Mouse (Mus musculus): Measurements from ENCODE around the gene BC049715. TPM values are rescaled to one million over a fixed set of nuclear protein-coding genes. Genes with fewer than 3 reads are reported as not detected.
"Not testable (repeated sequence)": the region's sequence is repeated elsewhere in the genome, so short reads cannot be mapped to it uniquely, and the experiment has no call there.

BC049715 gene
- 10 to 100 TPM in 24 of 26 experiments, 1 to 10 TPM in 2; 2.9 to 40.6 (median 27.1) TPM for total RNA-seq (2018; cell fraction: chromatin; rRNA removed)
- total RNA-seq (2018; cell fraction: cytosol; rRNA removed), result 1 to 10 TPM in 23 of 26 experiments, under 1 TPM in 3; 0.61 to 4.5 (median 2.6) TPM
- total RNA-seq (2018; cell fraction: nucleus; rRNA removed), result 10 to 100 TPM in 19 of 26 experiments, 1 to 10 TPM in 7; 2.6 to 35.4 (median 17.9) TPM
- 1.6 to 2.4 TPM (median 1.8 TPM) in 3 replicates for polyA plus RNA-seq (2018)

DNA sequence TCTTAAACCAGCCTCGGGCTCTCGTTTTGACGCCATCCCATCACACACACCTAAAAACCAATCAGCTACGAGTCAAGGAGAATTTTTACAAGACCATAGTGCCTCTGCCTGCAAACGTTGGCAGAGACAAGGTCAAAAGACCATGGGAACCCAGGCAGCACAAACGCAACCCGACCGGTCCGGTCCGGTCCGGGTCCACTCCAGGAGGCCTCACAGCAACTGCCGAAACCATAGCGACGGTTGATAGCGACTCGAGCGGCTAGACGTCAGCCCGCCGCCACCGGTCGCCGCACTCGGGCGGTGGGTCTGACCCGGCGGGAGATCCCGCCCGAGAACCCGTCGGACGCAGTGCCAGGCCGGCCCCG lies at the start of gene BC049715:
Gene BC049715, plus strand, starts transcription at position 111 of the 365 bp plus-strand sequence.
- WGBS (ENCODE audit: missing documents), result under 1% methylated on average over 34 of the region's 34 CpGs
- Histone ChIP-seq H3K27ac (peak within 1 kb of the TSS; percentile 73), H3K36me3 (ENCODE audit: inconsistent target) (peaks cover 19% of the 10 kb centered on the region; the same call in 1 of the 2 replicates), H3K79me2 (ENCODE audit: inconsistent target) (peaks cover 47% of the 10 kb centered on the region), H3K4me3 (ENCODE audit: inconsistent target) (peak within 1 kb of the TSS; percentile 80)

DNA sequence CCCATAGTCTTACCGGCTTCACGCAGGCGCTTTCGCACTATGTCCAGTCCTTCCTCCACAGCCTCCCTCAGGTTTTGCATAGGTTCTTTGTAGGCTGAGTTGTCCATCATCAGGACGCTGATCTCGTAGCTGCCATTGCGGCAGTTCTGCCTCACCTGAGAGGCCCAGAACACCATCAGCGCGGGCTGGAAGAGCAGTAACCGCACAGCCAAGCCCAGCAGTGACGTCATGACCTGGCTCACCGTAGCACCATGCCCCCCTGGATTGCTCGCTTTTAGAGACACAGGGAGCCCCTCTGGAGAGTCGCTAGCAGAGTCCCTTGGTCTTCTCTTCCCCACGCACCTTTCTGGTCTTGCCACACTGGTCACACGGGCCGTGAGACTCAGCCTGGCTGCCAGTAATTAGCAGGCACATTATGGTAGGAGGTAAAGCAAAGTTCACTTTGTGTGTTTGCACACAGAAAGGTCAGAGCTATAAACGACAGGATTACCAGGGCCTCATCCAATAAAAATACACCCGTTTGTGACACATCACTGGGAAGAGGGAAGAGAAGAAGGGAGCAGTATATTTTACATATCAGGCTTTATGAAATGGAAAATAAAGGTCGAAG lies 45.9 kb upstream of the BC049715 start, which contains the start of gene Gucy2c:
Gene Gucy2c, minus strand, starts transcription at position 389 of the 610 bp plus-strand sequence.
- WGBS (ENCODE audit: missing documents), result 86% methylated on average over 19 of the region's 20 CpGs
- Histone ChIP-seq H3K4me3 (ENCODE audit: inconsistent target) (no peak within 1 kb of the TSS), H3K36me3 (ENCODE audit: inconsistent target) (no peaks in the 10 kb centered on the region), H3K27ac (no peak within 1 kb of the TSS), H3K79me2 (ENCODE audit: inconsistent target) (no peaks in the 10 kb centered on the region)

DNA sequence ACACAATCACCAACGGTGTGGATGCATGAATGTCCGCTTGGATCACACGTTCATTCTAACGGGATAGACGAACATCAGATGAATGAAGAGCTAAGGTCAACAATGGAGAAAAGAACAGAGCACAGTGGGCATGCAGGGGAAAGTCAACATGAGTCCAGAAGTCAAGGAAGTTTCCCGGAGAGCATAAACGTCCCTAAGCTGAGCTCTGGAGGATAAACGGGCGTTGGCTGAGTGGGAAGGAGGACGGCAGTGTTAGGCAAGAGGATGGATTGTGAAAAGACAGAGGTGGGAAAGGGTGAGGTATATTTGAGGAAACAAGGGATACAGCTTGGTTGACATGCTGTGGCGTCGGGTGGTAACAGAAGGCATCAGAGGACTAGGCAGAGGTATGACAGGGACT lies 45.3 kb upstream of the BC049715 start:
- no peaks in the 10 kb centered on the region for H3K36me3 ChIP-seq (ENCODE audit: inconsistent target)
- no peak overlapping the region for H3K27ac ChIP-seq
- WGBS (ENCODE audit: missing documents), result 91% methylated on average over 12 of the region's 12 CpGs
- H3K79me2 ChIP-seq (ENCODE audit: inconsistent target), result no peaks in the 10 kb centered on the region
- H3K4me3 ChIP-seq (ENCODE audit: inconsistent target), result no peak overlapping the region

DNA sequence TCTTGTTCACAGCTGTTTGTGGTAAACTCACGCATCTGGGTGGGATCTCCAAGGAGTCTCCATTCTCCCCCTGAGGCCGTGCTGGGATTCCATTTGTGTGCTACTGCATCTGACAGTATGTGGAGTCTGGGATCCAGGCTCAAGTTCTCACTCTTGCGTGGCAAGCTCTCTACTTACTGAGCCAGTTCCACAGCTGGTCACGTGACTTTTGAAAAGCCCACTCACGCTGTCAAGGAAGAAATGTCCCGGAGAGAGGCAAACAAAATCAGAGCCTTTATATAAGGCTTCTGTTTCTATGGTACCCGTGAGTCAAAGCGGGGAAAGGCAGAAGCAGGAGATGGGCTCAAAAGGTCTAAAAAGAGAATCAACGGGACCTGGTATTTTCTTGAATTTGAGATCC lies 44.7 kb upstream of the BC049715 start:
- H3K27ac ChIP-seq, result no peak overlapping the region
- no peak overlapping the region for H3K4me3 ChIP-seq (ENCODE audit: inconsistent target)
- no peaks in the 10 kb centered on the region for H3K36me3 ChIP-seq (ENCODE audit: inconsistent target)
- 92% methylated on average over 9 of the region's 9 CpGs for WGBS (ENCODE audit: missing documents)
- no peaks in the 10 kb centered on the region for H3K79me2 ChIP-seq (ENCODE audit: inconsistent target)

DNA sequence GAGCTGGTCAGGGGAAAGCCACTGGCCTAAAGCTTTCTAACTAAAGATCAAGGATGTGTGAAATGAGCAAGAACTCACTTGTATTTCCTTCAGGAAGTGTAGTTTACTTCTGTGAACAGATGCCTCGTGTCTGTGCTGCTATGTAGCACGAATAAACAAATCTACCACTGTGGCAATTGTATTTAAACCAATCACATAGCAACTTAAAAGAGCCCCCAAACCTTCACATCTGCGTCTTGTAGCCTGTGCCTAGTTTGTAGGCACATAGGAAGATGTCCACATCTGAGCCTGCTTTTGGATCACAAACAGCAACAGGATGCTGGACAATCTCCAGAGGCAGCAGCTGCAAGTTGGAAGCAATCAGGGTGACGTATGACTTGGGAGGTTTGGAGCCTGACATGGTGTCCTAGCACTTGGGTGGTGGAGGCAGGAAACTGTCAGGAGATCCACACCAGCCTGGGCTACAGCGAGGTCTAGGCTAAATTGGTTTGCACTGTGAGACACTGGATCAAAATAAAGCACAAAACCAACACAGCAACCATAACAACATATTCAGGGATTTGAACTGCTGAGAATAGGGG lies 37.9 kb upstream of the BC049715 start:
- Histone ChIP-seq H3K4me3 (ENCODE audit: inconsistent target) (no peak overlapping the region), H3K27ac (no peak overlapping the region), H3K36me3 (ENCODE audit: inconsistent target) (no peaks in the 10 kb centered on the region), H3K79me2 (ENCODE audit: inconsistent target) (no peaks in the 10 kb centered on the region)
- WGBS (ENCODE audit: missing documents), result 71% methylated on average over 5 of the region's 5 CpGs

DNA sequence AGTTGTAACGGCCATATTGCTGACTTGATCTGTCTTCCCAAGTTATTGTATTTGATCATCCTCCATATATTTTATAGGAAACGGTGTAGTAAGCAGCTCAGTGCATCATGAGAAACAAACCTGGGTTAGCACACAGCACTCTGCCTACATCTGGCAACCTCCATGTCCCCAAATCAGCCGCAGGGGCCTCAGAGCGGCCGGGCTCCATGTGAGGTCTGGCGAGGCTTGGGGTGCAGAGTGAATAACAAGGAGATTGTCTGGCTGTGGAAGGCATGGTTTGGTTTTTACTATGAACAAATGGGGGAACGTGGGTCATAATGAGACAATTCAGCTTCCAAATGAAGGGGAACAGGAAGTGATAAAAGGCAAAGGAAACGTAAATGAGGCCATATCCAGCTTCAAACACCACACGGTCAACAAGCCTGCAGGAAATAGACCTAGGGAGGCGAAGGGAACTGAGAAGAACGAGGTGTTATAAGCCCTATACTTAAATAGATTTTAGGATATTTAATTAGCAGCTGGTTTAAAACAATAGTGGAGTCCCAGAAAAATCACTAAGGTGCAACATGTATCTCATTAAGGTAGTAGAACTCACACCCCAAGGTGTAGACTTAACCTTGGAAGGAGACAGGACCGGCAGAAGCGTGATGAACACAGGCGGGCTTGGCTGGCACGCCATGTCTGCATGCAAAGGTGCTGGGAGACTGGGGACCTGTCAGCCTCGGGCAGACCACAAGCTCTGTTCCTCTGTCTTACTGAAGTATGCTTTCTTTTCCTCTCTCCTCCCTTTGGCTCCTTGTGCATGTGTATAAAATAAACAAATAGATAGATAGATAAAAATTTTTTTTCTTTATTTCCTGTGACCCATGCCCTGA lies 34.3 kb upstream of the BC049715 start:
- H3K4me3 ChIP-seq (ENCODE audit: inconsistent target), result no peak overlapping the region
- no peaks in the 10 kb centered on the region for H3K79me2 ChIP-seq (ENCODE audit: inconsistent target)
- no peaks in the 10 kb centered on the region for H3K36me3 ChIP-seq (ENCODE audit: inconsistent target)
- WGBS (ENCODE audit: missing documents), result 31% methylated on average over 16 of the region's 16 CpGs
- no peak overlapping the region for H3K27ac ChIP-seq

DNA sequence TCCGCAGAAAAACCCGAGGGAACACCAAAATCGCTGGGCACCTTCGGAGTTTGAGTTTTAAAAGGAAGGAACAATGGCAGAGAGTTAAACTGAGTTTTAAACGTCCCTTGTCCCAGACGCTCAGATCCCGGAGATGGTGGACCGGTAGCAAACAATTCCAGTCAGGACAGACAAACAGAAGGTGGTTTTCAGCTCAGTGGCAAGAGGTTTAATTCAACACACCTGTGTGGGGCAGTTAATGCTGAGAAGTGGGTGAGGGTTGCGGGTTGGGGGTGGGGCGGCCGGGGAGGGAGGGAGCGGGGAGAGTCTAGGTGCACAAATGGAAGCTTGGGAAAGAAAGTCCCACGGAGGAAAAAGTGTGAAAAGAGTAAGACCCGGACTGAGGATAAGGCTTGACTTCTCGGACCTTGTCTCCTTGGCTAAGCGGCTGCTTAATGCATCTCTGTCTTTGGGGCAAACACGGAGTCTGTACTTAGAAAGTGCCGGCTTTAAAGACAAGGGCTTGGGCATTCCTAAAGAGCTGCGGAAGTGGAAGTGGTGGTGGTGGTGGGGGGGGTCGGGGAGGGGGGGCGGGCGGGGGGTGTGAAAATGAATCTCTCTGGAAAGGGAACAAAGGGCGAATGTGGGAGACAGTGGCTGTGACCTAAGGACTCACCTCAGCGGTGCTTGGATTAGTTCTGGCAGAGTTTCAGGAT lies 33.4 kb upstream of the BC049715 start:
- no peak overlapping the region for H3K27ac ChIP-seq
- H3K36me3 ChIP-seq (ENCODE audit: inconsistent target), result no peaks in the 10 kb centered on the region
- no peak overlapping the region for H3K4me3 ChIP-seq (ENCODE audit: inconsistent target)
- WGBS (ENCODE audit: missing documents), result 3% methylated on average over 24 of the region's 24 CpGs
- H3K79me2 ChIP-seq (ENCODE audit: inconsistent target), result no peaks in the 10 kb centered on the region

DNA sequence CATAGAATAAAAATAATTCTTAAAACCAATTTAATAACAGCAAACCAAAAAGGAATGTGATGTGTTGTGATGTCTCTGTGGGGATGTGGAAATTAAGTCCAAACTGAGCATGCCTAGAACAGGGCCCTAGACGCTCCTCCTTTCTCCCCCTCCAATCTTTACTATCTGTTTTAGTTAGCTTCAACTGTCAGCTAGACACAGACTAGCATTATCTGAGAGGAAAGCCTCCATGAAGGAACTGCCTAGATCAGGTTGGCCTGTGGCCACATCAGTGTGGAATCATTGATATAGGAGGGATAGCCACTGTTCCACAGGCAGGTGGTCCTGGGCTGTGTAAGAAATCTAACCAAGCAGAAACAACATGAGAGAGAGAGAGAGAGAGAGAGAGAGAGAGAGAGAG lies 32.3 kb upstream of the BC049715 start:
- 100% methylated on average over 1 of the region's 1 CpGs for WGBS (ENCODE audit: missing documents)
- Histone ChIP-seq H3K4me3 (ENCODE audit: inconsistent target) (no peak overlapping the region), H3K27ac (no peak overlapping the region), H3K79me2 (ENCODE audit: inconsistent target) (no peaks in the 10 kb centered on the region), H3K36me3 (ENCODE audit: inconsistent target) (no peaks in the 10 kb centered on the region)

DNA sequence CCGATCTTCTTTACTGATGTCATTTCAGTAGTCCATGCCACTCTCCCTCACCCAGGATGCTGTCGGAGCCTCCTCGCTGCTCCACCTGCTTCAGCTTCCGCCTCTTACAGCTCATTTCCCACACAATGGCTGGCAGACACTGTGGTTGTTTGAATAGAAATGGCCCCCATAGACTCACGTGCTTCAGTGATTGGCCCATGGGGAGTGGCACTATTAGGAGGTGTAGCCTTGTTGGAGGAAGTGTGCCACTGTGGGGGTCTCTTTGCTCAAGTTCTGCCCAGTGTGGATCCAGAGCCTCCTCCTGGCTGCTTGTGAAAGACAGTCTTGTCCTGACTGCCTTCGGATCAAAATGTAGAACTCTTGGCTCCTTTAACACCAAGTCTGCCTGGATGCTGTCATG lies 31.6 kb upstream of the BC049715 start:
- H3K27ac ChIP-seq, result no peak overlapping the region
- WGBS (ENCODE audit: missing documents), result 90% methylated on average over 6 of the region's 6 CpGs
- H3K79me2 ChIP-seq (ENCODE audit: inconsistent target), result no peaks in the 10 kb centered on the region
- no peaks in the 10 kb centered on the region for H3K36me3 ChIP-seq (ENCODE audit: inconsistent target)
- H3K4me3 ChIP-seq (ENCODE audit: inconsistent target), result no peak overlapping the region

DNA sequence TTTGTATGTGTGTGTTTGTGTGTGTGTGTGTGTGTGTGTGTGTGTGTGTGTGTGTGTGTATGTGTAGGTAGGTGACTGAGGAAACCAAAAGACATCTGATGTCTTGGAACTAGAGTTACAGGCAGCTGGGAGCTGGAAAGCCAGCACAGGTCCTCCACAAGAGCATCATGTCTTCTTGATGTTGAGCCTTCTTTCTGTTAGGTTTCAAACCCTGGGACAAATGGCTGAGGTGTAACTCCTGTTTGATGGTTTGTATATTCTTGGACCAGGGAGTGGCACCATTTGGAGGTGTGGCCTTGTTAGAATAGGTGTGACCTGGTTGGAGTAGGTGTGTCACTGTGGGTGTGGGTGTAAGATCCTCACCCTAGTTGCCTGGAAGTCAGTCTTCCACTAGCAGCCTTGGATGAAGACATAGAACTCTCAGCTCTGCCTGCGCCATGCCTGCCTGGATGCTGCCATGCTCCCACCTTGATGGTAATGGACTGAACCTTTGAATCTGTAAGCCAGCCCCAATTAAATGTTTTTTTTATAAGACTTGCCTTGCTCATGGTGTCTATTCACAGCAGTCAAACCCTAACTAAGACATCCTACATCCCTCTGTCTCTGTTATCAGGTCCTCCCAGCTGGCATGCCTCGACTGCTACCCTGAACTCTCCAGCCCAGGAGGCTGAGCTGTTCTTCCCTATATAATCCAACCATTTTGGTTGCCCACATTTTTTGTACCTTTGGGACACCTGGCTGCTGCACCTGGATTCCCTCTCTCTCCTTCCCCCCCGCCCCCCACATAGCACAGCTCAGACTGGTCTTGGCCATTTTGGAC lies 29.3 kb upstream of the BC049715 start:
- H3K27ac ChIP-seq; H3K79me2 ChIP-seq (ENCODE audit: inconsistent target); H3K4me3 ChIP-seq (ENCODE audit: inconsistent target); H3K36me3 ChIP-seq (ENCODE audit: inconsistent target): not testable (repeated sequence)
- 86% methylated on average over 2 of the region's 3 CpGs for WGBS (ENCODE audit: missing documents)

DNA sequence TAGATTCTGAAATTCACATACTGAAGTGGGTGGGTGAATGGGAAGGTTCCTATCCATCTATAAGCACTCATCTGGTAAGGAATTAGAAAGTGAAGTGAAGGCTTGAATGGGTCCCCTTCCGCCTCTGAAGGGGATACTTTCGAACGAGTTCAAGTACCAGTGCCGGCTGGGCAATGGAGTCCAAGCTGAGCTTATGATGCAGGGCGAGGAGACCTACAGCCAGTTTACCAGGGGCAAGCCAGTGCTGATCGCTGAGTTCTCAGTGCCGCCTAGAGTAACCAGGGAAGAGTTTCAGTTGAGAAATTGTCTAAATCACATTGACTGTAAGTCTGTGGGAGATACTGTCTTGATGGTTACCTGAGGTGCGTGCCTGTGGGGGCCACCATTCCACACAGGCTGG lies 26.7 kb upstream of the BC049715 start:
- H3K79me2 ChIP-seq (ENCODE audit: inconsistent target), result no peaks in the 10 kb centered on the region
- H3K27ac ChIP-seq, result no peak overlapping the region
- WGBS (ENCODE audit: missing documents), result 94% methylated on average over 8 of the region's 8 CpGs
- no peak overlapping the region for H3K4me3 ChIP-seq (ENCODE audit: inconsistent target)
- no peaks in the 10 kb centered on the region for H3K36me3 ChIP-seq (ENCODE audit: inconsistent target)

DNA sequence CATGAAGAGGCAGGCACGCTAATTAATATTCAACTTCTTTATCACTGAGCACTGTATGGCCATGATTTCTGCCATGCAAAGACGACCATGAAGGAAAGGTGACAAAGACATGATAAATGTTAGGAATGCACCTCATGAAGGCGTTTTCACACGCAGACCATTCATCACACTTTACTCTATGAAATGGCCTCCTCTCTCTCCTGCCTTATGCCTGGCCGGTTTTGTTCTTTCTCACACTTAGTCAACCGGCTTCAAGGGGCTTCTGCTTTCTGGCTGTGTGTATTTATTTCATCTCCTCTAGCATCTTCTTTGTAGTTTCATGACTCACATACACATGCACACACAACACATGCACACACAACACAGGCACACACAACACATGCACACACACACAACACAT lies 26.2 kb upstream of the BC049715 start:
- no peaks in the 10 kb centered on the region for H3K79me2 ChIP-seq (ENCODE audit: inconsistent target)
- H3K27ac ChIP-seq, result no peak overlapping the region
- no peaks in the 10 kb centered on the region for H3K36me3 ChIP-seq (ENCODE audit: inconsistent target)
- WGBS (ENCODE audit: missing documents), result 90% methylated on average over 6 of the region's 6 CpGs
- no peak overlapping the region for H3K4me3 ChIP-seq (ENCODE audit: inconsistent target)

DNA sequence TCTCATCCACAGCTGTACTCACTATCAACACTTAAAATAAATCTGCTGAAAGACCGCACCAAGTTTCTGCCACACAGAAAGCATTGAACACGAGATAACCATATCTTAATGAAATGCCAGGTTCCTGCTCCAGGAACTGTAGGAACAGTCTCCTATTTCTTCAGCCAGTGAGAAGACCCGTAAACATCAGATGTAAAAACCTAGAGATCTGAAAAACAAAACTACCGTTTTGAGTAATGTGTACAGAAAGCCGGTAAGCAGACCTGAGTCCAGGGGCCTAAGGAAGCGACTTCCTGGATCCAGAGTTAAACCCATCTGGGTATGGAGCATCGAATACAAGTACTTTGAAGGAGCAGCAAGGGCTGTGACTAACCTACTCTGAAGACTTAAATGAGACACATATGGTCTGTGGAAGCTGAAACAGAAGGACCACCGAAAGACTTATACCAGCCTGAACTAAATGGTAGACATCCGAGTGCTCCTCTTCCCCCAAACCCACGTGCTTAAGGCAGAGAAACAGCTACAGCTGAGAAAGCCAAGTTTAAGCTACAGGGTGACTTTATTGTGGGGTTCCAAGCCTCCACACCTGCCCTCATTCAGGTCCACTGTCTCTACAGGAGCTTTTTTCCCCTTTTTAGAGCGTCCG lies 24.2 kb upstream of the BC049715 start:
- H3K79me2 ChIP-seq (ENCODE audit: inconsistent target), result no peaks in the 10 kb centered on the region
- peak overlapping the region; percentile 43 for H3K4me3 ChIP-seq (ENCODE audit: inconsistent target)
- WGBS (ENCODE audit: missing documents), result 22% methylated on average over 12 of the region's 12 CpGs
- H3K36me3 ChIP-seq (ENCODE audit: inconsistent target), result no peaks in the 10 kb centered on the region
- peak overlapping the region; percentile 92 for H3K27ac ChIP-seq

Data from macrophage (primary cell).